Mouse (Mus musculus): Measurements from ENCODE around the gene Ccdc170. TPM values are rescaled to one million over a fixed set of nuclear protein-coding genes. Genes with fewer than 3 reads are reported as not detected.

Gene Ccdc170
- polyA plus RNA-seq, 1 experiment from 2014 or later = not detected

- WGBS = 86% methylated on average over 6 of the region's 6 CpGs
- Histone ChIP-seq H3K36me3 (ENCODE audit: control insufficient read depth, insufficient read depth, low read length) (no peaks in the 10 kb centered on the region), H3K4me1 (ENCODE audit: control insufficient read depth, insufficient read depth, low read length) (peaks cover 6% of the 10 kb centered on the region; the same call in 1 of the 2 replicates), H3K27ac (ENCODE audit: low read length) (no peak overlapping the region), H3K9ac (ENCODE audit: low read depth, low read length) (no peak overlapping the region), H3K9me3 (ENCODE audit: control insufficient read depth, low read length) (no peaks in the 10 kb centered on the region), H3K27me3 (replicated peaks; ENCODE audit: control insufficient read depth, insufficient read depth, low read length) (no peaks in the 10 kb centered on the region), H3K4me2 (ENCODE audit: low read depth, low read length) (no peak overlapping the region), H3K4me3 (ENCODE audit: low read length) (no peak overlapping the region)
- ATAC-seq = no peak
These were observed 104.4 kb downstream of the Ccdc170 start for GRCm38 (mm10) chr10:4586691-4587090.

- ATAC-seq = no peak
- H3K9me3 ChIP-seq (ENCODE audit: control insufficient read depth, low read length) = no peaks in the 10 kb centered on the region
- no peak overlapping the region for H3K27ac ChIP-seq (ENCODE audit: low read length)
- H3K36me3 ChIP-seq (ENCODE audit: control insufficient read depth, insufficient read depth, low read length) = no peaks in the 10 kb centered on the region
- H3K4me1 ChIP-seq (ENCODE audit: control insufficient read depth, insufficient read depth, low read length) = peaks cover 6% of the 10 kb centered on the region; the same call in 1 of the 2 replicates
- H3K9ac ChIP-seq (ENCODE audit: low read depth, low read length) = no peak overlapping the region
- H3K4me2 ChIP-seq (ENCODE audit: low read depth, low read length) = no peak overlapping the region
- 77% methylated on average over 4 of the region's 4 CpGs for WGBS
- H3K27me3 ChIP-seq (replicated peaks; ENCODE audit: control insufficient read depth, insufficient read depth, low read length) = no peaks in the 10 kb centered on the region
- H3K4me3 ChIP-seq (ENCODE audit: low read length) = no peak overlapping the region
These were observed 107.3 kb downstream of the Ccdc170 start for GRCm38 (mm10) chr10:4589576-4589975.

- WGBS = 66% methylated on average over 8 of the region's 8 CpGs
- Histone ChIP-seq H3K9ac (ENCODE audit: low read depth, low read length) (no peak overlapping the region), H3K4me1 (ENCODE audit: control insufficient read depth, insufficient read depth, low read length) (peaks cover 6% of the 10 kb centered on the region; the same call in 1 of the 2 replicates), H3K4me2 (ENCODE audit: low read depth, low read length) (no peak overlapping the region), H3K36me3 (ENCODE audit: control insufficient read depth, insufficient read depth, low read length) (no peaks in the 10 kb centered on the region), H3K9me3 (ENCODE audit: control insufficient read depth, low read length) (no peaks in the 10 kb centered on the region), H3K27me3 (replicated peaks; ENCODE audit: control insufficient read depth, insufficient read depth, low read length) (no peaks in the 10 kb centered on the region), H3K4me3 (ENCODE audit: low read length) (no peak overlapping the region), H3K27ac (ENCODE audit: low read length) (no peak overlapping the region)
- ATAC-seq = no peak
These were observed 108.7 kb downstream of the Ccdc170 start for GRCm38 (mm10) chr10:4590956-4591355.

GRCm38 (mm10) chr10:4593828-4594227 is 111.5 kb downstream of the Ccdc170 start:
- Histone ChIP-seq H3K9me3 (ENCODE audit: control insufficient read depth, low read length) (no peaks in the 10 kb centered on the region), H3K27me3 (replicated peaks; ENCODE audit: control insufficient read depth, insufficient read depth, low read length) (no peaks in the 10 kb centered on the region), H3K36me3 (ENCODE audit: control insufficient read depth, insufficient read depth, low read length) (no peaks in the 10 kb centered on the region), H3K4me3 (ENCODE audit: low read length) (no peak overlapping the region), H3K9ac (ENCODE audit: low read depth, low read length) (no peak overlapping the region), H3K27ac (ENCODE audit: low read length) (no peak overlapping the region), H3K4me2 (ENCODE audit: low read depth, low read length) (no peak overlapping the region), H3K4me1 (ENCODE audit: control insufficient read depth, insufficient read depth, low read length) (peaks cover under 1% of the 10 kb centered on the region; the same call in 1 of the 2 replicates)
- no peak for ATAC-seq
- 67% methylated on average over 4 of the region's 4 CpGs for WGBS

GRCm38 (mm10) chr10:4597211-4597610 is 114.9 kb downstream of the Ccdc170 start:
- Histone ChIP-seq H3K27me3 (replicated peaks; ENCODE audit: control insufficient read depth, insufficient read depth, low read length) (no peaks in the 10 kb centered on the region), H3K9ac (ENCODE audit: low read depth, low read length) (no peak overlapping the region), H3K4me2 (ENCODE audit: low read depth, low read length) (no peak overlapping the region), H3K4me3 (ENCODE audit: low read length) (no peak overlapping the region), H3K9me3 (ENCODE audit: control insufficient read depth, low read length) (no peaks in the 10 kb centered on the region), H3K27ac (ENCODE audit: low read length) (no peak overlapping the region), H3K4me1 (ENCODE audit: control insufficient read depth, insufficient read depth, low read length) (no peaks in the 10 kb centered on the region), H3K36me3 (ENCODE audit: control insufficient read depth, insufficient read depth, low read length) (no peaks in the 10 kb centered on the region)
- 91% methylated on average over 4 of the region's 4 CpGs for WGBS
- no peak for ATAC-seq

- no peak for ATAC-seq
- no peak overlapping the region for H3K9ac ChIP-seq (ENCODE audit: low read depth, low read length)
- H3K4me3 ChIP-seq (ENCODE audit: low read length) = no peak overlapping the region
- no peak overlapping the region for H3K27ac ChIP-seq (ENCODE audit: low read length)
- H3K4me1 ChIP-seq (ENCODE audit: control insufficient read depth, insufficient read depth, low read length) = no peaks in the 10 kb centered on the region
- no peak overlapping the region for H3K4me2 ChIP-seq (ENCODE audit: low read depth, low read length)
- H3K36me3 ChIP-seq (ENCODE audit: control insufficient read depth, insufficient read depth, low read length) = no peaks in the 10 kb centered on the region
- H3K27me3 ChIP-seq (replicated peaks; ENCODE audit: control insufficient read depth, insufficient read depth, low read length) = no peaks in the 10 kb centered on the region
- WGBS = 65% methylated on average over 10 of the region's 10 CpGs
- H3K9me3 ChIP-seq (ENCODE audit: control insufficient read depth, low read length) = no peaks in the 10 kb centered on the region
These were observed 116.0 kb downstream of the Ccdc170 start for GRCm38 (mm10) chr10:4598244-4598842.

- 82% methylated on average over 12 of the region's 12 CpGs for WGBS
- H3K9ac ChIP-seq (ENCODE audit: low read depth, low read length) = no peak overlapping the region
- no peaks in the 10 kb centered on the region for H3K4me1 ChIP-seq (ENCODE audit: control insufficient read depth, insufficient read depth, low read length)
- no peaks in the 10 kb centered on the region for H3K9me3 ChIP-seq (ENCODE audit: control insufficient read depth, low read length)
- no peak overlapping the region for H3K4me3 ChIP-seq (ENCODE audit: low read length)
- no peaks in the 10 kb centered on the region for H3K27me3 ChIP-seq (replicated peaks; ENCODE audit: control insufficient read depth, insufficient read depth, low read length)
- no peak for ATAC-seq
- no peak overlapping the region for H3K27ac ChIP-seq (ENCODE audit: low read length)
- no peak overlapping the region for H3K4me2 ChIP-seq (ENCODE audit: low read depth, low read length)
- H3K36me3 ChIP-seq (ENCODE audit: control insufficient read depth, insufficient read depth, low read length) = no peaks in the 10 kb centered on the region
These were observed 116.6 kb downstream of the Ccdc170 start for GRCm38 (mm10) chr10:4598916-4599315.

GRCm38 (mm10) chr10:4599591-4599990 is 117.3 kb downstream of the Ccdc170 start:
- no peak overlapping the region for H3K27ac ChIP-seq (ENCODE audit: low read length)
- no peaks in the 10 kb centered on the region for H3K36me3 ChIP-seq (ENCODE audit: control insufficient read depth, insufficient read depth, low read length)
- no peaks in the 10 kb centered on the region for H3K9me3 ChIP-seq (ENCODE audit: control insufficient read depth, low read length)
- H3K4me3 ChIP-seq (ENCODE audit: low read length) = no peak overlapping the region
- H3K4me1 ChIP-seq (ENCODE audit: control insufficient read depth, insufficient read depth, low read length) = no peaks in the 10 kb centered on the region
- no peak overlapping the region for H3K4me2 ChIP-seq (ENCODE audit: low read depth, low read length)
- WGBS = 70% methylated on average over 4 of the region's 4 CpGs
- H3K27me3 ChIP-seq (replicated peaks; ENCODE audit: control insufficient read depth, insufficient read depth, low read length) = no peaks in the 10 kb centered on the region
- no peak for ATAC-seq
- H3K9ac ChIP-seq (ENCODE audit: low read depth, low read length) = no peak overlapping the region

GRCm38 (mm10) chr10:4600796-4601474 is 118.6 kb downstream of the Ccdc170 start:
- Histone ChIP-seq H3K36me3 (ENCODE audit: control insufficient read depth, insufficient read depth, low read length) (no peaks in the 10 kb centered on the region), H3K27ac (ENCODE audit: low read length) (no peak overlapping the region), H3K9ac (ENCODE audit: low read depth, low read length) (no peak overlapping the region), H3K4me1 (ENCODE audit: control insufficient read depth, insufficient read depth, low read length) (no peaks in the 10 kb centered on the region), H3K4me3 (ENCODE audit: low read length) (no peak overlapping the region), H3K27me3 (replicated peaks; ENCODE audit: control insufficient read depth, insufficient read depth, low read length) (no peaks in the 10 kb centered on the region), H3K4me2 (ENCODE audit: low read depth, low read length) (no peak overlapping the region), H3K9me3 (ENCODE audit: control insufficient read depth, low read length) (no peaks in the 10 kb centered on the region)
- ATAC-seq = no peak
- 61% methylated on average over 2 of the region's 2 CpGs for WGBS

Data from intestine, embryonic 16.5 days (tissue).